8 mouse cellular contexts compared by ENCODE assay signal in the genomic region with DNA sequence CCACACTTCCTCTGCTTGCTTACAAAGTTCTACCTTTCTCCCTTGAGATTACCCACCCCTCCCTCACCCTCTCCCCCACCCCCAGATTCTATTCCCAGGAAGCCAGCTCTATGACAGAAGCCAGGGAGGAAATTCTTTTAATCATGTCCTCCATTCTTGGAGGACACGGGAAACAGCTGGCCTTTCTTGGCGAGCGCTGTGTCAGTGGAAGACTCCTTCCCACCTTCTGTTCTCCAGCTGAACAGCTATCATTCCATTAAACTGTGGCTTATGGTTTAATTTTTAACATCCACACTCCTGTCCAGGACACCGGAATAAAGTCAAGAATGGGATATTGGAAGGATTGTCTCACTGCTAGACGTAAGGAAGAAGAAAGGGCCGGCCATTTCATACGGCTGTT. TPM values are rescaled to one million over a fixed set of nuclear protein-coding genes. Genes with fewer than 3 reads are reported as not detected.
A peak's percentile ranks its signal among the peaks of the same experiment; 100 is the strongest.
DNase-seq lines count a peak whose midpoint lies in the region; TF ChIP-seq lines count a peak whose summit lies in the region.

No protein-coding gene starts in this region.

- no peaks in the 10 kb centered on the region for H3K27me3 ChIP-seq in kidney, adult 2 months (replicated peaks; ENCODE audit: control insufficient read depth, insufficient read depth, low read length)

- TF ChIP-seq POLR2A in kidney, adult 2 months (IDR thresholded peaks at IDR 0.05; ENCODE audit: low read depth, low read length), result no peak

- H3K4me1 ChIP-seq in kidney, adult 2 months (ENCODE audit: control insufficient read depth, insufficient read depth, low read length), result peaks cover 6% of the 10 kb centered on the region; the same call in 1 of the 2 replicates

- no peak overlapping the region for H3K27ac ChIP-seq in kidney, adult 2 months (ENCODE audit: insufficient read depth, low read depth, low read length)

- intact Hi-C loops in left cerebral cortex, postnatal 36 days (cut with DNase I), result no loop called here

- TF ChIP-seq CTCF in kidney, adult 2 months (conservative IDR thresholded peaks at IDR 0.05; ENCODE audit: insufficient read depth, insufficient read length, low read depth, low read length), result no peak

- 32% methylated on average over 7 of the region's 7 CpGs for WGBS in kidney, adult 2 months

- no peaks in the 10 kb centered on the region for H3K36me3 ChIP-seq in kidney, adult 2 months (ENCODE audit: control insufficient read depth, insufficient read depth, low read length)

- H3K4me3 ChIP-seq in kidney, adult 2 months (ENCODE audit: insufficient read depth, low read depth, low read length), result no peak overlapping the region

- DNase-seq in gastrocnemius, adult 18-20 months (ENCODE audit: low spot score), result peak; percentile 18
- no peak for DNase-seq in gastrocnemius, postnatal 25 days
- peak; percentile 49 to 70 for DNase-seq in heart, adult 9 months (ENCODE audit: low spot score in 2 of 2)
- peak; percentile 71 for DNase-seq in kidney, adult 2 months
- peak; percentile 34 for DNase-seq in lung, postnatal 14 days
- DNase-seq in adrenal gland, postnatal 10 days, result no peak
- no peak for DNase-seq in natural killer cell, adult 2 months (ENCODE audit: low spot score in 2 of 2)
- DNase-seq in left cerebral cortex, postnatal 36 days (ENCODE audit: low spot score in 2 of 2), result no peak

RNA-seq across cellular contexts. Expression of gene Plxnc1, which starts 59.0 kb away (rescaled TPM):
- under 1 TPM; 0.43 to 0.85 TPM for total RNA-seq in gastrocnemius, adult 18-20 months (2021)
- under 1 TPM; 0.61 to 0.75 TPM for total RNA-seq in gastrocnemius, postnatal 25 days (2021)
- polyA plus RNA-seq in kidney, adult 2 months (2012; rRNA removed), result 0.42 and 1.5 TPM in 2 replicates
- total RNA-seq in adrenal gland, postnatal 10 days (2021), result 1 to 10 TPM; 5.6 to 7.3 TPM
- total RNA-seq in left cerebral cortex, postnatal 36 days (2021), result 10 to 100 TPM; 37.2 to 47.8 TPM

Comparison
In these comparisons a context has a peak if more than half of its experiments do, and no peak if none do; other contexts are left out.
1. DNase-seq: peak in gastrocnemius, adult 18-20 months (single experiment), heart, adult 9 months (2 of 2), kidney, adult 2 months (single experiment) and lung, postnatal 14 days (single experiment); none in gastrocnemius, postnatal 25 days (single experiment), adrenal gland, postnatal 10 days (single experiment), natural killer cell, adult 2 months (0 of 2) and left cerebral cortex, postnatal 36 days (0 of 2).
2. RNA of gene Plxnc1, which starts 59.0 kb away (total RNA-seq): 37.2 to 47.8 TPM in left cerebral cortex, postnatal 36 days; 5.6 to 7.3 TPM in adrenal gland, postnatal 10 days, 0.43 to 0.85 TPM in gastrocnemius, adult 18-20 months and 0.61 to 0.75 TPM in gastrocnemius, postnatal 25 days; every median in the first group is over 4 times any median in the second.